Mouse (Mus musculus): ENCODE data around the gene Gm39115. TPM values are rescaled to one million over a fixed set of nuclear protein-coding genes. Genes with fewer than 3 reads are reported as not detected.

The Gm39115 gene
- polyA plus RNA-seq, 1 experiment, result not detected

GRCm38 (mm10) chr7:142096701-142097100 is 39.1 kb downstream of the Gm39115 start:
- Histone ChIP-seq H3K4me3 (ENCODE audit: control insufficient read depth, insufficient read depth, low read length) (no peak overlapping the region), H3K27me3 (ENCODE audit: control insufficient read depth, insufficient read depth, low read length) (peaks cover 17% of the 10 kb centered on the region), H3K36me3 (ENCODE audit: control insufficient read depth, insufficient read depth, low read length) (no peaks in the 10 kb centered on the region), H3K4me1 (replicated peaks; ENCODE audit: control insufficient read depth, insufficient read depth, low read length) (peaks cover 16% of the 10 kb centered on the region), H3K27ac (ENCODE audit: control insufficient read depth, insufficient read depth, low read length) (no peak overlapping the region)
- 62% methylated on average over 4 of the region's 4 CpGs for WGBS
- TF ChIP-seq CTCF (IDR thresholded peaks at IDR 0.05; ENCODE audit: borderline replicate concordance, control insufficient read depth, extremely low read depth, insufficient read depth, low read length, poor library complexity) (no peak), POLR2A (IDR thresholded peaks at IDR 0.05; ENCODE audit: control insufficient read depth, extremely low read depth, insufficient read depth, low read length, poor library complexity) (no peak)
- no peak for DNase-seq

- H3K4me1 ChIP-seq (replicated peaks; ENCODE audit: control insufficient read depth, insufficient read depth, low read length), result peaks cover 16% of the 10 kb centered on the region
- peaks cover 17% of the 10 kb centered on the region for H3K27me3 ChIP-seq (ENCODE audit: control insufficient read depth, insufficient read depth, low read length)
- DNase-seq, result peak; percentile 86
- 1% methylated on average over 62 of the region's 63 CpGs for WGBS
- H3K4me3 ChIP-seq (ENCODE audit: control insufficient read depth, insufficient read depth, low read length), result peak within 1 kb of the TSS; percentile 52
- no peak within 1 kb of the TSS for H3K27ac ChIP-seq (ENCODE audit: control insufficient read depth, insufficient read depth, low read length)
- TF ChIP-seq POLR2A (IDR thresholded peaks at IDR 0.05; ENCODE audit: control insufficient read depth, extremely low read depth, insufficient read depth, low read length, poor library complexity) (no peak), CTCF (IDR thresholded peaks at IDR 0.05; ENCODE audit: borderline replicate concordance, control insufficient read depth, extremely low read depth, insufficient read depth, low read length, poor library complexity) (peak; percentile 63; the same call in 1 of the 2 replicates)
- no peaks in the 10 kb centered on the region for H3K36me3 ChIP-seq (ENCODE audit: control insufficient read depth, insufficient read depth, low read length)
These were observed 40.5 kb downstream of the Gm39115 start, which contains the start of gene Dusp8 for GRCm38 (mm10) chr7:142095183-142095931. Gene Dusp8 (minus strand): TSS chr7:142095843.

GRCm38 (mm10) chr7:142094301-142095143 is 41.3 kb downstream of the Gm39115 start:
- Histone ChIP-seq H3K27ac (ENCODE audit: control insufficient read depth, insufficient read depth, low read length) (no peak overlapping the region), H3K36me3 (ENCODE audit: control insufficient read depth, insufficient read depth, low read length) (no peaks in the 10 kb centered on the region), H3K27me3 (ENCODE audit: control insufficient read depth, insufficient read depth, low read length) (peaks cover 17% of the 10 kb centered on the region), H3K4me3 (ENCODE audit: control insufficient read depth, insufficient read depth, low read length) (peak overlapping the region; percentile 42), H3K4me1 (replicated peaks; ENCODE audit: control insufficient read depth, insufficient read depth, low read length) (peaks cover 16% of the 10 kb centered on the region)
- no peak for TF ChIP-seq POLR2A (IDR thresholded peaks at IDR 0.05; ENCODE audit: control insufficient read depth, extremely low read depth, insufficient read depth, low read length, poor library complexity)
- peak; percentile 9 for DNase-seq
- WGBS, result 4% methylated on average over 89 of the region's 89 CpGs

GRCm38 (mm10) chr7:142093696-142094240 is 42.1 kb downstream of the Gm39115 start:
- Histone ChIP-seq H3K4me1 (replicated peaks; ENCODE audit: control insufficient read depth, insufficient read depth, low read length) (peaks cover 16% of the 10 kb centered on the region), H3K4me3 (ENCODE audit: control insufficient read depth, insufficient read depth, low read length) (no peak overlapping the region), H3K27me3 (ENCODE audit: control insufficient read depth, insufficient read depth, low read length) (peaks cover 17% of the 10 kb centered on the region), H3K27ac (ENCODE audit: control insufficient read depth, insufficient read depth, low read length) (no peak overlapping the region), H3K36me3 (ENCODE audit: control insufficient read depth, insufficient read depth, low read length) (no peaks in the 10 kb centered on the region)
- TF ChIP-seq POLR2A (IDR thresholded peaks at IDR 0.05; ENCODE audit: control insufficient read depth, extremely low read depth, insufficient read depth, low read length, poor library complexity), result no peak
- TF ChIP-seq CTCF (IDR thresholded peaks at IDR 0.05; ENCODE audit: borderline replicate concordance, control insufficient read depth, extremely low read depth, insufficient read depth, low read length, poor library complexity), result no peak
- 46% methylated on average over 6 of the region's 6 CpGs for WGBS
- no peak for DNase-seq

GRCm38 (mm10) chr7:142092991-142093390 is 42.8 kb downstream of the Gm39115 start:
- peaks cover 16% of the 10 kb centered on the region for H3K4me1 ChIP-seq (replicated peaks; ENCODE audit: control insufficient read depth, insufficient read depth, low read length)
- no peak overlapping the region for H3K27ac ChIP-seq (ENCODE audit: control insufficient read depth, insufficient read depth, low read length)
- no peak for TF ChIP-seq CTCF (IDR thresholded peaks at IDR 0.05; ENCODE audit: borderline replicate concordance, control insufficient read depth, extremely low read depth, insufficient read depth, low read length, poor library complexity)
- TF ChIP-seq POLR2A (IDR thresholded peaks at IDR 0.05; ENCODE audit: control insufficient read depth, extremely low read depth, insufficient read depth, low read length, poor library complexity), result no peak
- no peaks in the 10 kb centered on the region for H3K36me3 ChIP-seq (ENCODE audit: control insufficient read depth, insufficient read depth, low read length)
- H3K4me3 ChIP-seq (ENCODE audit: control insufficient read depth, insufficient read depth, low read length), result no peak overlapping the region
- no peak for DNase-seq
- H3K27me3 ChIP-seq (ENCODE audit: control insufficient read depth, insufficient read depth, low read length), result peaks cover 17% of the 10 kb centered on the region
- 71% methylated on average over 1 of the region's 1 CpGs for WGBS

GRCm38 (mm10) chr7:142091848-142092247 is 44.0 kb downstream of the Gm39115 start:
- no peak for DNase-seq
- peaks cover 17% of the 10 kb centered on the region for H3K27me3 ChIP-seq (ENCODE audit: control insufficient read depth, insufficient read depth, low read length)
- H3K4me1 ChIP-seq (replicated peaks; ENCODE audit: control insufficient read depth, insufficient read depth, low read length), result peaks cover 16% of the 10 kb centered on the region
- TF ChIP-seq CTCF (IDR thresholded peaks at IDR 0.05; ENCODE audit: borderline replicate concordance, control insufficient read depth, extremely low read depth, insufficient read depth, low read length, poor library complexity), result no peak
- WGBS, result 27% methylated on average over 4 of the region's 4 CpGs
- no peaks in the 10 kb centered on the region for H3K36me3 ChIP-seq (ENCODE audit: control insufficient read depth, insufficient read depth, low read length)
- H3K4me3 ChIP-seq (ENCODE audit: control insufficient read depth, insufficient read depth, low read length), result no peak overlapping the region
- no peak overlapping the region for H3K27ac ChIP-seq (ENCODE audit: control insufficient read depth, insufficient read depth, low read length)

Data from thymus, adult 2 months (tissue).